8 mouse cellular contexts compared by ENCODE assay signal in the genomic region with DNA sequence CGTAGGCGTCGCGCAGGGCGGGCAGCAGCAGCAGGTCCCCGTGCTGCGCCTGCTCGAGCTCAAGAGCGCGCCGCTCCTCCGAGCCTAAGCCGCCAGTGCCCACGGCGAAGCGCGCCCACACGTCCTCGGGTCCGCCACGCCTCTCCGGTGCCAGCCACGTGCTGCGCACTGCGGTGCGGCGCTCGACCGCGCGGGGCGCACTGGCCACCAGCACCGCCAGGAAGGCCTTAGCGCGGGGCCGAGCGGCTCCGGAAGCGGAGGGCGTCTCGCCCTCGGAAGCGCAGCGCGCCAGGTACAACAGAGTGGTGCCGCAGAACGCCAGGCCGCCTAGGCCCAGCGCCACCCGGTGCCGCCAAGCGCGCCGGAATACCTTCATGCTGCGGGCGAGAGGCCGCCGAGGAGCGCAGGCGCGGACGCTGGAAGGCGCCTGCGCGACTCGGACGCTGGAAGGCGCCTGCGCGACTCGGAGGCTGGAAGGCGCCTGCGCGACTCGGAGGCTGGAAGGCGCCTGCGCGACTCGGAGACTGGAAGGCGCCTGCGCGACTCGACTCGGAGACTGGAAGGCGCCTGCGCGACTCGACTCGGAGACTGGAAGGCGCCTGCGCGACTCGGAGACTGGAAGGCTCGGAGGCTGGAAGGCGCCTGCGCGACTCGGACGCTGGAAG. TPM values are rescaled to one million over a fixed set of nuclear protein-coding genes. Genes with fewer than 3 reads are reported as not detected.
DNase-seq lines count a peak whose midpoint lies in the region; ATAC-seq and TF ChIP-seq lines count a peak whose summit lies in the region.

A gene (minus strand): TSS at position 409 of the 665 bp plus-strand sequence.
A gene (plus strand): TSS at position 632 of the 665 bp plus-strand sequence.

- H3K36me3 ChIP-seq in kidney, embryonic 14.5 days (ENCODE audit: control insufficient read depth, insufficient read depth, low read length), result peaks cover 23% of the 10 kb centered on the region
- H3K36me3 ChIP-seq in limb, embryonic 14.5 days (ENCODE audit: control insufficient read depth, insufficient read depth, low read length), result peaks cover 16% of the 10 kb centered on the region
- H3K36me3 ChIP-seq in midbrain, embryonic 16.5 days (ENCODE audit: control insufficient read depth, insufficient read depth, low read length), result peaks cover 3% of the 10 kb centered on the region; the same call in 1 of the 2 replicates
- peaks cover 10% of the 10 kb centered on the region for H3K36me3 ChIP-seq in spleen, adult 2 months (ENCODE audit: control insufficient read depth, insufficient read depth, low read length)

- peak within 1 kb of the TSS; percentile 98 for H3K4me2 ChIP-seq in kidney, embryonic 14.5 days (replicated peaks; ENCODE audit: low read depth, low read length)
- H3K4me2 ChIP-seq in limb, embryonic 14.5 days (replicated peaks; ENCODE audit: low read depth, low read length, severe bottlenecking), result peak within 1 kb of the TSS; percentile 98
- H3K4me2 ChIP-seq in midbrain, embryonic 16.5 days (ENCODE audit: low read length), result peak within 1 kb of the TSS; percentile 98

- WGBS in kidney, embryonic 14.5 days, result under 1% methylated on average over 99 of the region's 99 CpGs
- 1% methylated on average over 73 of the region's 99 CpGs for WGBS in limb, embryonic 14.5 days
- WGBS in midbrain, embryonic 16.5 days, result 0% methylated on average over 85 of the region's 99 CpGs
- WGBS in spleen, adult 2 months, result under 1% methylated on average over 99 of the region's 99 CpGs

- peak within 1 kb of the TSS; percentile 92 for H3K27ac ChIP-seq in kidney, embryonic 14.5 days (ENCODE audit: low read depth, low read length)
- H3K27ac ChIP-seq in limb, embryonic 14.5 days (replicated peaks; ENCODE audit: low read depth, low read length), result peak within 1 kb of the TSS; percentile 95
- peak within 1 kb of the TSS; percentile 95 for H3K27ac ChIP-seq in midbrain, embryonic 16.5 days (ENCODE audit: low read length)
- H3K27ac ChIP-seq in spleen, adult 2 months (ENCODE audit: insufficient read depth, low read length), result peak within 1 kb of the TSS; percentile 99

- peak within 1 kb of the TSS; percentile 95 for H3K4me3 ChIP-seq in kidney, embryonic 14.5 days (ENCODE audit: low read length)
- H3K4me3 ChIP-seq in limb, embryonic 14.5 days (replicated peaks; ENCODE audit: low read length), result peak within 1 kb of the TSS; percentile 88
- peak within 1 kb of the TSS; percentile 76 for H3K4me3 ChIP-seq in midbrain, embryonic 16.5 days (ENCODE audit: low read depth, low read length)
- peak within 1 kb of the TSS; percentile 97 for H3K4me3 ChIP-seq in spleen, adult 2 months (ENCODE audit: extremely low read depth, insufficient read depth, insufficient read length)

- peak; percentile 88 for ATAC-seq in kidney, embryonic 14.5 days (ENCODE audit: low FRiP score, low TSS enrichment)
- ATAC-seq in limb, embryonic 14.5 days (ENCODE audit: low FRiP score, low read depth), result peak; percentile 80
- peak; percentile 90 for ATAC-seq in midbrain, embryonic 16.5 days

- peak; percentile 81; the same call in 1 of the 2 replicates for TF ChIP-seq POLR2A in limb, embryonic 14.5 days (IDR thresholded peaks at IDR 0.05; ENCODE audit: borderline replicate concordance, extremely low read depth, insufficient read depth, insufficient read length)
- no peak; the same call in 1 of the 2 replicates for TF ChIP-seq POLR2A in spleen, adult 2 months (IDR thresholded peaks at IDR 0.05; ENCODE audit: low read depth, low read length)

- peak; percentile 75; the same call in 1 of the 2 replicates for TF ChIP-seq CTCF in spleen, adult 2 months (IDR thresholded peaks at IDR 0.05; ENCODE audit: extremely low read depth, insufficient read depth, insufficient read length, insufficient replicate concordance)

- H3K4me1 ChIP-seq in kidney, embryonic 14.5 days (ENCODE audit: control insufficient read depth, insufficient read depth, low read length), result peaks cover 19% of the 10 kb centered on the region
- peaks cover 19% of the 10 kb centered on the region for H3K4me1 ChIP-seq in limb, embryonic 14.5 days (ENCODE audit: control insufficient read depth, insufficient read depth, low read length)
- H3K4me1 ChIP-seq in midbrain, embryonic 16.5 days (ENCODE audit: control insufficient read depth, insufficient read depth, low read length), result peaks cover 30% of the 10 kb centered on the region
- H3K4me1 ChIP-seq in spleen, adult 2 months (ENCODE audit: control insufficient read depth, insufficient read depth, insufficient read length), result peaks cover 15% of the 10 kb centered on the region

- peak within 1 kb of the TSS; percentile 90 for H3K9ac ChIP-seq in kidney, embryonic 14.5 days (ENCODE audit: low read depth, low read length)
- peak within 1 kb of the TSS; percentile 88 for H3K9ac ChIP-seq in limb, embryonic 14.5 days (ENCODE audit: low read depth, low read length, severe bottlenecking)
- peak within 1 kb of the TSS; percentile 78 for H3K9ac ChIP-seq in midbrain, embryonic 16.5 days (ENCODE audit: low read depth, low read length)

- DNase-seq in gastrocnemius, adult 18-20 months (ENCODE audit: low spot score), result peak; percentile 78
- DNase-seq in gastrocnemius, postnatal 25 days, result no peak
- DNase-seq in embryo, embryonic 11.5 days (ENCODE audit: low read depth, low spot score), result peak; percentile 87
- peak; percentile 77 to 88 for DNase-seq in heart, adult 9 months (ENCODE audit: low spot score in 2 of 2)
- peak; percentile 67 for DNase-seq in limb, embryonic 14.5 days (ENCODE audit: low spot score)
- peak; percentile 77 to 83 for DNase-seq in spleen, adult 2 months (ENCODE audit: low read depth in 1 of 2, low spot score in 2 of 2)

- no peaks in the 10 kb centered on the region for H3K9me3 ChIP-seq in kidney, embryonic 14.5 days (ENCODE audit: control insufficient read depth, low read length)
- H3K9me3 ChIP-seq in limb, embryonic 14.5 days (ENCODE audit: control insufficient read depth, low read length), result no peaks in the 10 kb centered on the region
- H3K9me3 ChIP-seq in midbrain, embryonic 16.5 days (replicated peaks; ENCODE audit: control insufficient read depth, low read length, poor library complexity, severe bottlenecking), result no peaks in the 10 kb centered on the region

- H3K27me3 ChIP-seq in kidney, embryonic 14.5 days (ENCODE audit: control insufficient read depth, insufficient read depth, low read length), result no peaks in the 10 kb centered on the region
- H3K27me3 ChIP-seq in limb, embryonic 14.5 days (ENCODE audit: control insufficient read depth, insufficient read depth, low read length), result no peaks in the 10 kb centered on the region
- no peaks in the 10 kb centered on the region for H3K27me3 ChIP-seq in midbrain, embryonic 16.5 days (ENCODE audit: control insufficient read depth, insufficient read depth, low read depth, low read length)
- H3K27me3 ChIP-seq in spleen, adult 2 months (ENCODE audit: control insufficient read depth, insufficient read depth, low read length), result no peaks in the 10 kb centered on the region

RNA-seq across cellular contexts. Expression of the first gene that starts in this region (rescaled TPM):
- total RNA-seq in gastrocnemius, adult 18-20 months (2021), result 1 to 10 TPM; 1.3 TPM
- total RNA-seq in gastrocnemius, postnatal 25 days (2021), result 1 to 10 TPM; 1.2 to 1.6 TPM
- polyA plus RNA-seq in kidney, embryonic 14.5 days (2014; fragmentation: Nextera tagmentation; extraction: Ambion mirVana), result 20.0 and 20.8 TPM in 2 replicates
- 11.3 and 15.2 TPM in 2 replicates for polyA plus RNA-seq in limb, embryonic 14.5 days (2012; rRNA removed)
- 17.0 and 18.8 TPM in 2 replicates for polyA plus RNA-seq in limb, embryonic 14.5 days (2014; fragmentation: Nextera tagmentation; extraction: Ambion mirVana)
- 37.8 and 41.0 TPM in 2 replicates for polyA plus RNA-seq in midbrain, embryonic 16.5 days (2015; fragmentation: Nextera tagmentation; extraction: Ambion mirVana)
- polyA plus RNA-seq in spleen, adult 2 months (2012; rRNA removed), result 4.9 and 7.6 TPM in 2 replicates

RNA-seq across cellular contexts. Expression of the second gene that starts in this region (rescaled TPM):
- 10 to 100 TPM; 77.2 to 85.0 TPM for total RNA-seq in gastrocnemius, adult 18-20 months (2021)
- 10 to 100 TPM; 67.0 to 79.3 TPM for total RNA-seq in gastrocnemius, postnatal 25 days (2021)
- polyA plus RNA-seq in kidney, embryonic 14.5 days (2014; fragmentation: Nextera tagmentation; extraction: Ambion mirVana), result 131 and 165 TPM in 2 replicates
- 52.4 and 74.5 TPM in 2 replicates for polyA plus RNA-seq in limb, embryonic 14.5 days (2012; rRNA removed)
- 171 TPM in 2 replicates for polyA plus RNA-seq in limb, embryonic 14.5 days (2014; fragmentation: Nextera tagmentation; extraction: Ambion mirVana)
- 112 and 114 TPM in 2 replicates for polyA plus RNA-seq in midbrain, embryonic 16.5 days (2015; fragmentation: Nextera tagmentation; extraction: Ambion mirVana)
- polyA plus RNA-seq in spleen, adult 2 months (2012; rRNA removed), result 33.5 and 35.7 TPM in 2 replicates
